Mouse (Mus musculus): ENCODE measurements around the gene Hoxa2. TPM values are rescaled to one million over a fixed set of nuclear protein-coding genes. Genes with fewer than 3 reads are reported as not detected.

Hoxa2 gene
- polyA plus RNA-seq, 1 experiment, result 0.16 TPM

DNA sequence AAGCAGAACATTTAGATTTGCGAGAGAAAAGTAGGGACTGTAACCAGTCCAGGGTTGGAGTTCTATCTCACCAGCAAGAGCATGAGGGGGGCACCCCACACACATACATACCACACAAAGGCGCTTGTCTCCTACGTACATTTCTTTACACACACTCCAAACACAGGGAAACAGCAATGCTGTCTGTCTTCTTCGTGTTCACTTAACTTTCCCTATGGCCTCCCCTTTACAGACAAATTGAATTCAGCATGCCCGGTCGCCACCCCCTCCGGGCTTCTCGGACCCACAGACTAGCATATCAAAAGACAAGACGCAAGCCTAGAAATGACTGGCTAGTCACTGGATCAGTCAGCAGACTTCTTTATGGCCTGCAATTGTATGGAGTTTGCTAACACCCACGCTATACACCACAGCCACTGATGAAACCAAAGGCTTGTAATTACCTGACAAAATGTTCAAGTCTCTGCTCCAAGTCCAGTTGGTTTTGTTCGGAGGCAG lies 15.6 kb upstream of the Hoxa2 start:
- Histone ChIP-seq H3ac (ENCODE audit: control insufficient read depth, insufficient read length, low read depth) (no peak overlapping the region), H3K79me3 (ENCODE audit: low read depth) (no peaks in the 10 kb centered on the region), H3K27me3 (ENCODE audit: control insufficient read depth, insufficient read depth, insufficient read length) (no peaks in the 10 kb centered on the region), H3K36me3 (ENCODE audit: control insufficient read depth, insufficient read depth) (no peaks in the 10 kb centered on the region), H3K79me2 (ENCODE audit: control insufficient read depth, insufficient read depth) (no peaks in the 10 kb centered on the region), H3K4me3 (ENCODE audit: insufficient read depth, poor library complexity, severe bottlenecking) (no peak overlapping the region)
- no peak for TF ChIP-seq CEBPB (IDR thresholded peaks at IDR 0.05; ENCODE audit: low read depth)
- no peak for TF ChIP-seq MYOG (IDR thresholded peaks at IDR 0.05; ENCODE audit: control insufficient read depth, extremely low read depth, insufficient read length)
- TF ChIP-seq FOSL1 (IDR thresholded peaks at IDR 0.05; ENCODE audit: insufficient read depth, low read length, poor library complexity, severe bottlenecking), result no peak
- no peak for TF ChIP-seq USF1 (IDR thresholded peaks at IDR 0.05; ENCODE audit: low read depth)
- no peak for TF ChIP-seq CTCF (IDR thresholded peaks at IDR 0.05; ENCODE audit: control insufficient read depth, insufficient read depth, insufficient read length)
- TF ChIP-seq MYOD1 (IDR thresholded peaks at IDR 0.05; ENCODE audit: control insufficient read depth, insufficient read length, low read depth), result no peak
- TF ChIP-seq MAX (IDR thresholded peaks at IDR 0.05), result no peak

DNA sequence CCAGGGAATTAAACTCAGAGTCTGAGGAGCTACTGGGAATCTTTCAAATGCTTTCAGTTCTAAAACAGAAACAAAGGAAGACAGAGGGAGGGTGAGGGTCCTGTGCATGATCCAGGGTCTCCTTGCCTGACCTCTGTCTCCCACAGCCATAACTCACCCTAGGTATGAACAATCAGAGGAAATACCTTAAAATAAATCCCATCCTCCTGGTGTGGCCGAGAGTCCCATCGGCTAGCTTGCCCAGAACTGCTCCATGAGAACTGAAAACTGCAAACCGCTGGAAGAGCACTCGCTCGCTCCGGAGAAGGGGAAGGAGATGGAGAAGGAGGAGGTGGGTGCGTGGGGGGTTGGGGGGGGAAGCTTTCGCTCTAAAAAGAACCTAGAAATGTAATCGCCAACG lies 15.1 kb upstream of the Hoxa2 start:
- Histone ChIP-seq H3K79me3 (ENCODE audit: low read depth) (no peaks in the 10 kb centered on the region), H3K4me3 (ENCODE audit: insufficient read depth, poor library complexity, severe bottlenecking) (no peak overlapping the region), H3K36me3 (ENCODE audit: control insufficient read depth, insufficient read depth) (no peaks in the 10 kb centered on the region), H3K79me2 (ENCODE audit: control insufficient read depth, insufficient read depth) (no peaks in the 10 kb centered on the region), H3K27me3 (ENCODE audit: control insufficient read depth, insufficient read depth, insufficient read length) (no peaks in the 10 kb centered on the region), H3ac (ENCODE audit: control insufficient read depth, insufficient read length, low read depth) (no peak overlapping the region)
- no peak for TF ChIP-seq USF1 (IDR thresholded peaks at IDR 0.05; ENCODE audit: low read depth)
- TF ChIP-seq MYOD1 (IDR thresholded peaks at IDR 0.05; ENCODE audit: control insufficient read depth, insufficient read length, low read depth), result no peak
- no peak for TF ChIP-seq FOSL1 (IDR thresholded peaks at IDR 0.05; ENCODE audit: insufficient read depth, low read length, poor library complexity, severe bottlenecking)
- no peak for TF ChIP-seq CEBPB (IDR thresholded peaks at IDR 0.05; ENCODE audit: low read depth)
- no peak for TF ChIP-seq MYOG (IDR thresholded peaks at IDR 0.05; ENCODE audit: control insufficient read depth, extremely low read depth, insufficient read length)
- no peak for TF ChIP-seq MAX (IDR thresholded peaks at IDR 0.05)
- TF ChIP-seq CTCF (IDR thresholded peaks at IDR 0.05; ENCODE audit: control insufficient read depth, insufficient read depth, insufficient read length), result no peak

GRCm38 (mm10) chr6:52178918-52179665 lies 14.5 kb upstream of the Hoxa2 start:
- Histone ChIP-seq H3K79me3 (ENCODE audit: low read depth) (no peaks in the 10 kb centered on the region), H3K27me3 (ENCODE audit: control insufficient read depth, insufficient read depth, insufficient read length) (no peaks in the 10 kb centered on the region), H3K36me3 (ENCODE audit: control insufficient read depth, insufficient read depth) (no peaks in the 10 kb centered on the region), H3K79me2 (ENCODE audit: control insufficient read depth, insufficient read depth) (no peaks in the 10 kb centered on the region), H3K4me3 (ENCODE audit: insufficient read depth, poor library complexity, severe bottlenecking) (no peak overlapping the region), H3ac (ENCODE audit: control insufficient read depth, insufficient read length, low read depth) (no peak overlapping the region)
- TF ChIP-seq MAX (IDR thresholded peaks at IDR 0.05) (no peak), USF1 (IDR thresholded peaks at IDR 0.05; ENCODE audit: low read depth) (no peak), MYOD1 (IDR thresholded peaks at IDR 0.05; ENCODE audit: control insufficient read depth, insufficient read length, low read depth) (no peak), FOSL1 (IDR thresholded peaks at IDR 0.05; ENCODE audit: insufficient read depth, low read length, poor library complexity, severe bottlenecking) (no peak), CTCF (IDR thresholded peaks at IDR 0.05; ENCODE audit: control insufficient read depth, insufficient read depth, insufficient read length) (no peak), MYOG (IDR thresholded peaks at IDR 0.05; ENCODE audit: control insufficient read depth, extremely low read depth, insufficient read length) (no peak), CEBPB (IDR thresholded peaks at IDR 0.05; ENCODE audit: low read depth) (no peak)

DNA sequence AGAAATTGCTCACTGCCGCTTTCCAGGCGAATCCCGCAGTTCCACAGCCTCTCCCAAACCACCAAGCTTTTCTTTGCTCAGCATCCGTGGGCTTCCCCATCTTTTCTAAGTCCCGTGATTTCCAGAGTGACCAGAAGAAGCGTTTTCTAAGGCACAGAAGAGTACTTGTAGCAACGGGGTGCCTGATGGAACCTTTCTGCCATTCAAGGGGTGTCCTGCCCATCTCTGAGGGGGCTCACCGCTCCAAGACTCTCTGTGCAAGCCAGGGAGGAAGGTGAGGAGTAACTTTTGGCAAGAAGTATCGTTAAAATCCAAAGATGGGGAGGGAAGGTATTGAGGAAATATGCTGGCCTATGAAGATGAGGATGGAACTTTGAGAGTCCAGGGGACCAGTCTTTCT lies 13.2 kb upstream of the Hoxa2 start:
- H3K27me3 ChIP-seq (ENCODE audit: control insufficient read depth, insufficient read depth, insufficient read length), result no peaks in the 10 kb centered on the region
- H3K79me2 ChIP-seq (ENCODE audit: control insufficient read depth, insufficient read depth), result no peaks in the 10 kb centered on the region
- TF ChIP-seq MAX (IDR thresholded peaks at IDR 0.05), result no peak
- no peaks in the 10 kb centered on the region for H3K36me3 ChIP-seq (ENCODE audit: control insufficient read depth, insufficient read depth)
- no peak overlapping the region for H3K4me3 ChIP-seq (ENCODE audit: insufficient read depth, poor library complexity, severe bottlenecking)
- H3K79me3 ChIP-seq (ENCODE audit: low read depth), result no peaks in the 10 kb centered on the region
- H3ac ChIP-seq (ENCODE audit: control insufficient read depth, insufficient read length, low read depth), result no peak overlapping the region

DNA sequence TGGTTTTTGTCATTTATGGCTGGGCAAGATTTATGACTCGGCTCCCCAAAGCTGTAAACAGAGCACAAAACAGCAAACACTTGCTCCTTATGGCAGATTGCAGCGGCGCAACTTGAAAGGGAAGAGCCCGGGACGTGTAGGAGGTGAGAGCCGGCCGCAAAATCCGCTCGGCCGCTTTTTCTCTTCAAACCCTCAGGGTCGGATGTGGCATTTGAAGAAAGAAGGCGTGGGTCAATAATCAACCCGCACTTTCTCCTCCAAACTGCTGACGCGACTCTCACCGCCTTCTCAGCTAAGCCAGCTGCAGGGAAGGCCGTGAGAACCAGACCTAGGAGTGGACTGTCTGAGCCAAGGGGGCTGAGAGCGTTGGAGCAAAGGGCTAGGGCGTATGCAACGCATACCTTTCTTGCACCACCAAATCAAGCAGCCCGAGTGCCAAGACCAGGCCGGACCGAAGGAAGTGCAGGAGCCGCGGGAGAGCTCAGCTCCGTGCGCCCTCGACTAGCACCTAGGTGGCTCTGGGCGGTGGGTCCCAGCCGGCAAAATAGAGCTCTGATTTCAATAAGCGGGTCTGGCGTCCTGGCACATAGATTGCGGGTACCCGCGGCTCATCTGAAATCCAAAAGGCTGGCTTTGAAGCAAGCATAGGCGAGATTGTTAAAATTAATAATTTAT lies 12.6 kb upstream of the Hoxa2 start, which contains the start of gene 5730596B20Rik:
TSS of gene 5730596B20Rik (plus strand) at position 438 of the 675 bp plus-strand sequence.
- Histone ChIP-seq H3ac (ENCODE audit: control insufficient read depth, insufficient read length, low read depth) (no peak within 1 kb of the TSS), H3K4me3 (ENCODE audit: insufficient read depth, poor library complexity, severe bottlenecking) (no peak within 1 kb of the TSS), H3K36me3 (ENCODE audit: control insufficient read depth, insufficient read depth) (no peaks in the 10 kb centered on the region), H3K79me2 (ENCODE audit: control insufficient read depth, insufficient read depth) (no peaks in the 10 kb centered on the region), H3K79me3 (ENCODE audit: low read depth) (no peaks in the 10 kb centered on the region), H3K27me3 (ENCODE audit: control insufficient read depth, insufficient read depth, insufficient read length) (no peaks in the 10 kb centered on the region)
- TF ChIP-seq CEBPB (IDR thresholded peaks at IDR 0.05; ENCODE audit: low read depth) (no peak), MYOD1 (IDR thresholded peaks at IDR 0.05; ENCODE audit: control insufficient read depth, insufficient read length, low read depth) (no peak), CTCF (IDR thresholded peaks at IDR 0.05; ENCODE audit: control insufficient read depth, insufficient read depth, insufficient read length) (no peak), MAX (IDR thresholded peaks at IDR 0.05) (no peak), USF1 (IDR thresholded peaks at IDR 0.05; ENCODE audit: low read depth) (no peak), MYOG (IDR thresholded peaks at IDR 0.05; ENCODE audit: control insufficient read depth, extremely low read depth, insufficient read length) (no peak), FOSL1 (IDR thresholded peaks at IDR 0.05; ENCODE audit: insufficient read depth, low read length, poor library complexity, severe bottlenecking) (no peak)
